Mouse (Mus musculus): ENCODE results near the gene Rpl36.

The Rpl36 gene

DNA sequence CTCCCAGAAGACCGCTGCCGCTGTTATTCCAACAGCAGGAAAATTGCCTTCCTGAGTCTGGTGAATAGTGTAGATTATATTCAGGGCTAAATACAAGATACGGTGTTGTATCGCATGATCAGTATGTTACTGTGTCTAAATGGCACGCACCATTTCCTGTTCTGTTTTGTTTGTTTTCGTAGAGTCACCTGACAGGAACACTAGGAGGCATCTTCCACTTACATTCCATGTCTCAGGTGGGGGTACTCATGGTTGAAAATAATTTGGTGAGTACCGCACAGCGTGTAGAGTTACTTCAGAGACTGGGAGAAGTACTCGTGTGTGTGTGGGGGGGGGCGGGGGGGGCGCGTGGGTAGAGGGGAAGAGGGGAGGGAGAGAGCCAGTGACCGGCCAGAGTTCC is 34.3 kb downstream of the Rpl36 start:
- peak; percentile 65 for DNase-seq (ENCODE audit: low read depth, low spot score)

DNA sequence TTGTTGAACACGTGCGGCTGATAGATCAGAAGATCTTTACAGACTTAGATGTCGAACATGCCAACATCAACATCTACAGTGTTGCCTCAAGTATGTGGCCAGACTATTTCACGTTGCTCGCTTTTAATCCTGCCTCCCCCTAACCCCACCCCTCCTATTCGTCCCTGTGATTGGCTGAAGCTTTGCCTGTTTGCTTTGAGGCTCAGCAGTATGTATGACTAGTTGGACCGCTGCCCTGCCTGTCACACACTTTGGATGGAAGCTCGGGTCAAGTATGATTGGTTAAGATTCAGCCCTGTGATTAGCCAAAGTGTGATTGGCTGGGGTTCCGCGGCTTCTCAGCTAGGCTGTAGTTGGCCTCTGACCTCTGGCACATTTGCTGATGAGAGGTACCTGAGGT is 38.6 kb downstream of the Rpl36 start:
- no peak for DNase-seq (ENCODE audit: low read depth, low spot score)

DNA sequence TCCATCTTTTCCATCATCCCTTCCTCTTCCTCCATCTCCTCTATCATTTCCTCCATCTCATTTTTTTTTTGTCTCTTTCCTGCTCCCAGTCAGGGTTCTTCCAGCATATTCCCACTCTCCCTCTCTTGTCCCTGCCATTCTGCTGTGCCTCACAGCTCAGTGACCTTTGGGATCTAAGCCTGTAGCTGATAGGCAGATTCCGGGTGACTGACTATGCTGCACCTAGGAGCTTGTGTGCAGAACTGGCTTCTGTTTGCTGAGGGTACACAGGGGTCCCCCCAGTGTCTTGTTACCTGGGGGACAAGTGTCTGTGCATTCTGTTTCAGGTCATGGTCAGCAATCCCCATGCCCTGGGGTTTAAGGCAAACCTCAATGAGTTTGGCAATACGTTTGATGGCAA is 41.6 kb downstream of the Rpl36 start:
- no peak for DNase-seq (ENCODE audit: low read depth, low spot score)

DNA sequence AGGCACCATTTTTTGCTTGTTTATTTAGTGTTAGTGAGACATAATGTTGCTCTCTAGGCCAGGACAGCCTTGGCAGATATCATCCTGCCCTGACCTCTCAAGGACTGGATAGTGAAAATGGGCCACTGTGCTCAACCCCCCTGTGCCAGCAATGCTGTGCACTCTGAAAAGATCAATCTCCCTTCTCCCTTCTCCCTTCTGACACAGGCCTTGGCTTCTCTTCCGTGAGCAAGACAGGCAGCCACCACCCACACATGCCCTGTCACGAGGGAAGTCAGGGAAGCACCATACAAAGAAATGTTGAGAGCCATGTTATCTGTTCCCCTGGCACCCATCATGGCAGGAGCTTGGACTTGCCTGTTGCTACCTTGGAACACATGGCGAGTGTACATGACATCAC is 42.1 kb downstream of the Rpl36 start:
- no peak for DNase-seq (ENCODE audit: low read depth, low spot score)

DNA sequence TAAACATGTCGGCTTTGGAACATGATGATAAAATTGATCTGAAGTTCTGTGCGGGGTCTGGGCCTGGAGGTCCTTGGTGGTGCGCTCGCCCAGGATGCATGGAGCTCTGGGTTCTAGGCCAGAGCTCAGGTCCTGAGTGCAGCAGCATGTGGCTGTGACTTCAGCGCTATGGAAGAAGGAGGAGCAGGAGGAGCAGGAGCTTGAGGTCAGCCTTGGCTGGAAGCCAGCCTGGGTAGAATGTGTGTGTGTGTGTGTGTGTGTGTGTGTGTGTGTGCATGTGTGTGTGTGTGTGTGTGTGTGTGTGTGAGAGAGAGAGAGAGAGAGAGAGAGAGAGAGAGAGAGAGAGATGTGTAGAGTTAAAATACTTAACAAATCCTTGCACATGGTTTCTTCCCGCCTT is 43.0 kb downstream of the Rpl36 start:
- DNase-seq (ENCODE audit: low read depth, low spot score), result no peak

DNA sequence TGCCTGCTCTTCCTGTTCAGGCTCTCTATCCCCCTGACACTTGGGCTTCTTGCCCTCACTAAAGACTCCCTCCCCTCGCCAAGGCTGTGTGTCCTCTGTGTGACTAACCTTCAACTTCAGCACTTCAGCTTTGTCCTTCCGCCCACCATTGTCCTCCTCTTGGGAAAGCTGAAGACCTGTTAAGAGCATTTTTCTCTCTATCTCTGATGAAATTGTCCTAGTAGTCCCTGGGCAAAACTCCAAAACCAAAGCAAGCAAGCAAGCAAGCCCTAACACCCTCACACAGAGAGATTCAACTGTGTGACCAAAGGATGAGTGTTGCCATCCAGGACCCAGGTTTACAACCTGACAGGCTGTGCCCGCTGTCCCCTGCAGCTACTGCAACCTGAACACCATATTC is 50.4 kb downstream of the Rpl36 start:
- no peak for DNase-seq (ENCODE audit: low read depth, low spot score)
